Mouse (Mus musculus) ES-E14 (cell line): ENCODE measurements around the gene Plekho1.

Experiments
- CHD2 ChIP-seq: IDR thresholded peaks from 2 replicates; pipeline ENCODE4 v1.6.1; 2014; ENCODE audit warnings: mild to moderate bottlenecking, low read depth, low read length, inconsistent platforms
- HCFC1 ChIP-seq: IDR thresholded peaks from 2 replicates; pipeline ENCODE4 v1.6.1; 2012; ENCODE audit warnings: low read length, inconsistent platforms, borderline replicate concordance; ENCODE audit not compliant: insufficient read depth
- MAFK ChIP-seq: IDR thresholded peaks from 2 replicates; pipeline ENCODE4 v1.6.1; 2014; ENCODE audit warnings: mild to moderate bottlenecking, low read depth, low read length, inconsistent platforms; ENCODE audit not compliant: insufficient read depth
- ZC3H11A ChIP-seq: IDR thresholded peaks from 2 replicates; pipeline ENCODE4 v1.6.1; 2012; ENCODE audit warnings: low read depth, mild to moderate bottlenecking, inconsistent platforms, low read length, borderline replicate concordance
- ZNF384 ChIP-seq: IDR thresholded peaks from 2 replicates; pipeline ENCODE4 v1.6.1; 2012; ENCODE audit warnings: low read depth, low read length, inconsistent platforms

- TF ChIP-seq CHD2 (0 out of 2 replicates have a peak, but pooled peaks have one; percentile 21), ZC3H11A (no peak), MAFK (no peak), HCFC1 (no peak), ZNF384 (no peak)
These were observed 44.8 kb downstream of the Plekho1 start for GRCm38 (mm10) chr3:95950763-95951551.
